Mouse (Mus musculus): ENCODE measurements around the gene Syt11.
"Not testable (repeated sequence)": the region's sequence is repeated elsewhere in the genome, so short reads cannot be mapped to it uniquely, and the experiment has no call there.

The Syt11 gene

DNA sequence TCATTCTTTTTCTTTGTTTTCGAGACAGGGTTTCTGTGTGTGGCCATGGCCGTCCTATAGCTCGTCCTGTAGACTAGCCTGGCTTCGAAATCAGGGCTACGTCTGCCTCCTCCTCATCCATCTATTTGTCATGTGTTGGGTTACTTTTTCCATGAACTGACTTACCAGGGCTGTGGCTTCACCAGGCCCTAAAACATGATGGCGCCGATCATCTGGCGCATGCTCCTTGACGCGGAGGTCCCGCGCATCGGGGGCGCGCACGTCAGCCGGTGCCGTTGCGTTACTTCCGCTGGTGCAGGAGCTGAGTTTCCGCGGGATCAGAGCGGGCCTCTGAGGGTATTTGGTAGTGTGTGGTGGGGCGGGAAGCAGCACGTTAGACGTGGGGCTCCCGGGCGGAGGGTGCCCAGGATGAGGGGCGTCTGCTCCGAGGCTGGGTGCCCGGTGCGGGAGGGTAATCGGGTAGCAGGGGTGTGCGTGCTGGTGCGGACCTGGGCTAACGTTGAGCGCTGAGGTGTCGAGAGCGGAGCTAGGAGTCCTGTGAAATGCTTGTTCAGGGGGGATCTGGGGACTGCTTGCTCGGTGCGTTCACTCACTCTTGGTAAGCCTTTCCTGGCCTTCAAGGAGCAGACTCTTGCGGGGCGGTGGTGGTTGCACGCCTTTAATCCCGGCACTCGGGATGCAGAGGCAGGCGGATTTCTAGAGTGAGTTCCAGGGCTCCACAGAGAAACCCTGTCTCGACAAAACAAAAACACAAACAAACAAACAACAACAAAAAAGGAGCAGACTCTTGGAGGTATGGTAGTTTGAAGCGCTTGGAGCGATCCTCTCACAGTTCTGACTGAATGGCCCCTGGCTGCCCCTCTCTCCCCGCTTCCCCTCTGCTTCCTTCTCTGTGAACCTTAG is at the start of gene Syt11:
Syt11 (minus strand) TSS at position 226 of the 903 bp plus-strand sequence.
- DNase-seq (ENCODE audit: low read depth, low spot score): not testable (repeated sequence)

DNA sequence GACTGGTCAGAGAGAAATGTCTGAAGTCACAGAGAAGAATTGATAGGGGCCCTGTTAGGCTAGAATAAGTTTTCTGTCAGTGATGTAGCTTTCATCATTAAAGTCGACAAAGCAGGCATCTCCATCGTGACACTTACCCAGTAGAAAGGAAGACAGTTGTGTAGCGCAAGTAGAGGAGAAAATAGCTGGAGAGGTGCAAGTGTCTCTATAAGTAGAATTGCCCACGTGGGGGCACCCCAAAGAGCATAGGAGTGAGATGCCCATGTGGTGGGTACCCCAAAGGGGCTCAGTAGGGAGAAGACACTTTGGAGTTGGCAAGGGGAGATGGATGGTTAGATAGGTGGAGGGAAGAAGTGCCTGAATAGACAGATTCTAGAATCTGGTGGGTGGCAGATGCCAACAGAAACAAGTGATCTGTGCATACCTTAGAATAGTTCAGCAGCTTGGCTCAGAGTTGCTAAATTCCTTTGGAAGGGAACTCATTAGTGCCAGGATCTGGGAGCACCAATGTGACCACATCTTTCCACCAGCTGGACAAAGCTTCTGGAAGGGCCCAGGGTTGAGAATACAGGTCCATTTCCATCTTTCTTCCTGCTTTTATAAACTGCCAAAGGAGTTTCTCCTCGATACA is 29.1 kb upstream of the Syt11 start:
- DNase-seq (ENCODE audit: low read depth, low spot score): no peak

DNA sequence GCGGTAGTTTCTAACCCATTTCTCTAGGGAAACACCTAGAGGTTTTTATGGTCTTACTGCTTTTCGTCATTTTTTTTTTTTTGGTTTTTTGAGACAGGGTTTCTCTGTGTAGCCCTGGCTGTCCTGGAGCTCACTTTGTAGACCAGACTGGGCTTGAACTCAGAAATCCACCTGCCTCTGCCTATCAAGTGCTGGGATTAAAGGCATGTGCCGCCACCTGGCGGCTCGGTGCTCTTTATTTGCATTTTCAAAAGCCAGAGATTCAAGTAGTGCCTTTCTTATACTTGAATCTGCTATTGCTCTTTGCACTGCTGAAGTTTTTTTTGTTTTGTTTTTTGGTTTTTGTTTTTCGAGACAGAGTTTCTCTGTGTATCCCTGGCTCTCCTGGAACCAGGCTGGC is 22.5 kb upstream of the Syt11 start:
- not testable (repeated sequence) for DNase-seq (ENCODE audit: low read depth, low spot score)

DNA sequence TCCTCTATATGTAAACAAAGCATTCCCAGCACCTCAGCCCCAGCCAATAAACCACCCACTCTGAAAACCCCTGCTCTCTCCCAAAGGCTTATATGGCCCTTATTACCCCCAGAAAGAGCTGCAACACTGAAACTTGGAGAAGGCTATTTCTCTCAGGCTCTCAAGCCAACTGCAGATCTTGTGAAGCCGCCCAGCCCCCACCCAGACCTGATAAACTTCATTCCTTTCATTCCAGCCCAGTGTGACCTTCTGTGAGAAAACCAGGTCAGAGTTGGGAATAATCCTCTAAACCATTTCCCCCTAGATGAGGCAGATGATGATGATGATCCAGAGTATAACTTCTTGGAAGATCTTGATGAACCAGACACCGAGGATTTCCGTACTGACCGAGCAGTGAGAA is 13.1 kb upstream of the Syt11 start:
- DNase-seq (ENCODE audit: low read depth, low spot score): not testable (repeated sequence)

DNA sequence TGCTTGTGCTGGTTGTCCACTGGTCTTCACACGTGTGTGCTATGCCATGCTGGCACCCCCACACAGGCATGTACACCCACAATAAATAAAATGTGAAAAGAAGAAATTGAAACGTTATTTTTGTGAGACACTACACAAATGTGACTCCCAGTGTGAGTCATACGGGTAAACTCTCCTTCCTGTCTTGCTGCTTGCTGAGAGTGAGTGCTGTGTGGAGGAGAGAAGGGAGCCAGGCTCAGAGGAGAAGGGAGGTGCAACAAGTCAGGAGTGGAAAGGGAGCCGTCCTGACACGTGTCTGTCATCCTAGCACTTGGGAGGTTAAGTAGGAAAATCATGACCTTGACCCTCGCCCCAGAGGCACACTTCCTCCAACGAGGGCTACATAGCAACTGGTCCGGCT is 11.8 kb upstream of the Syt11 start:
- DNase-seq (ENCODE audit: low read depth, low spot score): not testable (repeated sequence)

DNA sequence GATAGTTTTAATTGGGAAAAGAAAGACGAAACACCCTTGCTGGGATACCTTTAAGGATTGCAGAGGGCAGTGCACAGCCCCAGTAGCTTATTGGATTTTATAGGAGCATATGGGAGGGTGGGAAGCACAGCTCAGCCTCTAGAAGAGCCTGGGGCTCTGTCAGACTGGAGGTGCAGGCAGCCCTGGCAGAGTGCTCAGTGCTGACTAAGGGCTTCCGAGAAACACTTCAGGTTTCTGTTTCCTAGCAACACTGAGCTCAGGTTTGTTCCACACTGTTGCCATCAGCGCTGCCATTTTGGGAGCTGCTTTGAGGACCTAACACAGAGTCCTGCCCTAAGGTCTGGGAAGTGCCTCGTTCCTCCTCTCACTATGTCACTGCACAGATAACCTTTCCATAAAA is 11.4 kb upstream of the Syt11 start:
- DNase-seq (ENCODE audit: low read depth, low spot score): not testable (repeated sequence)

DNA sequence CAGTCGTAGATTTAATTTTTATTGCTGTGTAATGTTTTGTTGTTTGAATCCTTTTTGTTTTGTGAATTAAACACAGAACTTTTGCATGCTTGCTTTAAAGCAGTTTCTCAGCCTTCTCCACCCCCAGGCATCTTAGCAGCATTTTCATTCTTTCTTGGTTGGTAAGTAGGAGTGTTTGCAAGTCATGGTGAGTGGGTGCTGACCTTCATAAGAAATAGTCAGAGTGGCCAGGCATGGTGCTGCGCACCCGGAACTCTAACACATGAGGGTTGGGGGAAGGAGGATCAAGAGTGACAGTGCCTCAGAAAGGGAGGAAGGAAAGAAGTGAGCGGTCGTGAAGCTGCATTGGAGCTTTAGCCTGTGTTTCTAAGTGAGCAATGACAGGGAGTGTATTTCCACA is 9.9 kb upstream of the Syt11 start:
- DNase-seq (ENCODE audit: low read depth, low spot score): no peak

DNA sequence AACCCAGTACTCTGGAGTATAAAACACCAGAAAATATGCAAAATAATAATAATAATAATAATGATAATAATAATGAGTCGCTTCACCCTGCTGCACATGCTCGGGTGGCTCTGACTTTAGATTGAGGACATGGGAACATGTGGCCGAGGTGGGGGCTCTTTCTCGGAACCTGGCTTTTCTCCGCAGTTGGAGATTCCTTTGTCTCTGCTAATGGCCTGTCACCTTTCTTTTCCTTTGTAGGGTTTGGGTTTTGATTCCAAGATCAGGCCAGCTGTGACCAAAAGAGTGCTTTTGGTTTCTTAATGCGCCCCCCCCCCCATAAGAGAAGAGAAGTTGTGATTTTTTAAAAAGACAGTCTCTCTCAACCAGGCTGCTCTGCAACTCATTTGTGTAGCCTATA is 1.8 kb downstream of the Syt11 start:
- not testable (repeated sequence) for DNase-seq (ENCODE audit: low read depth, low spot score)

DNA sequence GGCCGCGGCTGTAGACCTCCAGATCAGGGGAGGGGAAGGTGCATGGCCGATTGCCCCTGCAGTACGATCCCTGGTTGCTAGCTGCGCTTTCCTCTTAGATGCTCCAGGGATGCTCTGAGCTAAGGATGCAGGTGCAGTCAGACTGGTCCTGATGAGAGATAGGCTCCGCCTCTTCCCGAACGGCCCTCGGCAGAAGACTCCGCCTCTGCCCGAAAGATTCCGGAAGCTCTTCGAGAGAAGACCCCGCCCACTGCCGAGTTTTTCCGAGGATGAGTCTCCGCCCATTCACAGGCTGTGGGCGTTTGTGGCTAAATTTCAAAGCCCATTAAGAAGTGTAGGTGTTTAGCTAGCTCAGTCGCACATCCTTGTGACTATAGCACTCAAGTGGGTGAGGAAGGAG is 2.6 kb downstream of the Syt11 start:
- peak; percentile 59 for DNase-seq (ENCODE audit: low read depth, low spot score)

DNA sequence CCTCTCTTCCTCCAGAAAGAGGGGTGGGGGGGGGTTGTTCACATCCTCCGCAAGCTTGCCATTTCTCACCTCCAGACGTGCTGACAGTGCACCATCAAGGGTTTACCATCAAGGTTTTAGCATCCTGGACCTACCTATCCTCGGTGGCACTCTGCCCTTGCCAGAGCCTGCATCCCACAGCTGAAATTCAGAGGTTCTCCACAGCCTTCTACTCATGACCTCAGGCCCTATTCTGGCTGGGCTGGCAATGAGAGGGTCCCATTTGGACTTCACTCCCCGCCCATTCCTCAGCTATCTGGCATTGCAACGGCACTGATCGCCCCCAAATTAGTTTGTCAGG is 3.1 kb downstream of the Syt11 start:
- DNase-seq (ENCODE audit: low read depth, low spot score): not testable (repeated sequence)

DNA sequence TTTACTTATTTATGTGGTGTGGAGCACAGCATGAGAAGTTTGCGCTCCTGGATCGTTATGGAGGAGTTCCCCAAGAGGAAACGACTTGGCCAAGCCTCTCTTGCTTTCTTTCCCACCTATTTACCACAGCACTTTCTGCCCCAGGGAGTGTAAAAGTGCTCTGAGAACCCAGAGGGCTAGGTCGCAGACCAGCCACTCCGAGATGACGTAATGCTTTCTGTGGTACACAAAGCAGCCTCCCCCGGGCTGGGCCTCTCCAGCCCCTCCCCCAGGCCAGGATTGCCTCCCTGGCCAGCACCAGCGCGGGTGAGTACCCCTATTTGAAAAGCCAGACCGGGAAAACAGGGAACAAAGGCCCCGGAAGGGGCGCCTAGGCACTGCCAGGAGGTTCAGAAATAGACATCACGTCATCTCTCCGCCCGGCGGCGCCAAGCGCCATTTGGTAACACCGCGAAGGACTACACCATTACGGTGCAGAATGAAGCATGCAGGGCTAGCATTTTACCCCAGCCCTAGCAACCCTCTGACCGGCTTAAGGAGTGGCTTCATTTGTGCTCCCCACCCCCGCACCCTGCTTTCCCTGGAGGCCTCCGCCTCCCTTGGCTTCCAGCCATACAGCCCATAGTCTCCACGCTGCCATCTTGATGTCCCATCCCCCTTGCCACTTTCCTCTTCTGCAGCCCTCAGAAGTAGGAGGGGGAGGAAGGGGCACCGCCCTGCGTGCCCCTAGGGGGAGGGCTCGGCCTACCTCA is 3.6 kb downstream of the Syt11 start:
- not testable (repeated sequence) for DNase-seq (ENCODE audit: low read depth, low spot score)

DNA sequence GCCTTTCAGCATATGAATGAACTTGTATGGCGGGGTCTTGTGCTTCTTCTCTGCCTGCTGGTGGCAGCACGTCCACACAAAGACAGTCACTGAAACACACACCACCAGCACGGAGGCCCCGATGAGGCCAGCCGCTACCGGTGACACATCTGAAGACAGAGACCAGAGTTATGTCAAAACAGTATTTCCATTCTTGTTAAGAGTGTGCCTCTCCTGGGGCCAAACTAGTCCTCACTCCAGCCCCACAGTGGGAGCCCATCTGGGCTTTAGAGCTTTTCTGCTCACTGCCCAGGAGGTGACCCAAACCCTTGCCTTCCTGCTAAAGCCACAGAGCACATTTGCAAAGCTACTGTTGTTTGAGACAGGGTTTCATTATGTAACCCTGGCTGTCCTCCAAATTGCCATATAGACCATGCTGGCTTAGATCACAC is 12.5 kb downstream of the Syt11 start:
- DNase-seq (ENCODE audit: low read depth, low spot score): no peak

DNA sequence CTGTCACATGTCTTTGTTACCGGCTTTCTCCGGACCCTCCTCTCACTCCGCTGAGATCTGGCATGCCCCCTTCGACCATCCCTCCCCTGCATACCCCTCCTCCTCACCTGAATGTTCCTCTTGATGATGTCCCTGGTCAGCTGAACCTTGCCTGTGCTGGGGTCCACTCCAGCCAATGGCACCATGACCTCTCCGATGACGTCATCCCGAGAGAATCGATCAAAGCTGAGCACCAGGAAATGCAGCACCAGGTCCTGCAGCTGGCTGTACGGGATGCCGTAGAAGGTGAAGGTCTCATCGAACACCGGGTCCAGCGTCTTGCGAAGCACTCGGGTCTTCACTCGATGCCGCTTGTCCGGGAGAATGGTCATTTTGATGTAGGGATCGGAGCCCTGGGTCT is 13.3 kb downstream of the Syt11 start:
- no peak for DNase-seq (ENCODE audit: low read depth, low spot score)

DNA sequence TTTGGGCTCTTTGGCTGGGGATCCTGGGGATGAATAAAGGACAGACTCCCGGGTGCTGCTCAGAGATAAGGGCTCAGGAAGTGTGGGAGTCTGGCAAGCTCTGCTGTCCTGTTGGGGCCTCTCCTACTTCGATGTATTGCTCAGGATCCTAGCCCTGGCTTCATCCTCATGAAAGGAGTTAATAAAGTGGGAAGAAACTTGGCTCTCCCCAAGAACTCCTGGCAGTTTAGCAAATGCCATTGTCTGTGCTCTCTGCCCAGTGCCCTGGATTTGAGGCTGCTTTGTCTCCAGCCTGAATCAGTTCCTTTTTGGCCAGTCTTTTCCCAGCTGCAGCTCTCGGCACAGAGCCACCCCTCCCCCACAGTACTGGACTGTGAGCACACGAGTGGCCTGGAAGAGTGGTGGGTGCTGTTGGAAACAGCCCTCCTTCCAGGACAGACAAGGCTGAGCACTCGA is 16.9 kb downstream of the Syt11 start:
- DNase-seq (ENCODE audit: low read depth, low spot score): peak; percentile 35

DNA sequence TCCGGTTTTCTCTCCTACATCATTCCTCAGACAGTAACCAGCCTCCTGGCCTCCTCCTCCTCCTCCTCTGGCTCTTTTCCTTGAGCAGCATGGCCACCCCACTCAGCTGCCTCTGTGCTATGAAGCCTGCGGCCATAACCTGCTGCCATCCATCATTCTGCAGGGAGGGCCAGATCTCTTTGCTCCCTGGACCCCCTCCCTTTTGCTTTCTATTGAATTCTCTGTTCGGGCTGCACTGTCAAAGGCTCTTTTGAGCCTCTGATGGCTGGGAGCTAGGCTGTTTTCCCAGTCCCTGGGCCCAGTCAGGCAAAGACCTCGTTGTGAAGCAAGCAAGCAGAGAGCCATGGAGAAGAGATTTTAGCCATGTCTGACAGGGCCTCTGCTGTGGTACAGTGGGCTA is 18.7 kb downstream of the Syt11 start:
- DNase-seq (ENCODE audit: low read depth, low spot score): no peak

DNA sequence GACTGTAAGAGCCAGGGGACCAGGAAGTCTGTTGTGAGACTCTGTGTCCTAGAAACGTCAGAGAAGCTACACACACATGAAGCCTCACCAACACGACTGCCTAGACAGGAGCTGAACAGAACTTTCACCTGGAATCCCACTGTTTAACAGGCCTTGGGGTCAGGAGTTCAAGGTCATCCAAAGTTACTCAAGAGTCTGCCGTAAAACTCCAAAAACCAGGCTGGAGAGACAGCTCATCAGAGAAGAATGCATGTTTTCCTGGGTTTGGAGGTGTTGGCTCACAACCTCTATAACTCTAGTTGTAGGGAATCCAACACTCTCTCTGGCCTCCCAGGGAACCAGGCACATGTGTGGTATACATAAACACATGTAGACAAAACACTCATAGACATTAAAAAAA is 19.4 kb downstream of the Syt11 start:
- no peak for DNase-seq (ENCODE audit: low read depth, low spot score)

DNA sequence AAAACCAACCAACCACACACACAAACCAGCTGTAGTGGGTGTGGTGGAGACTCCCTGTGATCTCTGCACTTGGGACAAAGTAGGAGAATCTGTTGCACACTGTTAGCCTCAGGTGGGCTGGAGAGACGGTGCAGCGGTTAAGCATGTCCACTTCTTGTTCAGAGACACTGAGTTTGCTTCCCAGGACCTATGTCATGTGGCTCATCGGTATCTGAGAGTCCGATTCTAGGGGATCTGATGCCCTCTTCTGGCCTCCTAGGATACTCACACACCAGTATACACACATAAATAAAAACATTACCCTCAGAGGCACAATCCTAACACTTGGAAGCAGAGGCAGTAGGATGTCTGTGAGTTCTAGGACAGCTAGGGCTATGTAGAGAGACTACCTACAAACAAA is 20.7 kb downstream of the Syt11 start:
- no peak for DNase-seq (ENCODE audit: low read depth, low spot score)

DNA sequence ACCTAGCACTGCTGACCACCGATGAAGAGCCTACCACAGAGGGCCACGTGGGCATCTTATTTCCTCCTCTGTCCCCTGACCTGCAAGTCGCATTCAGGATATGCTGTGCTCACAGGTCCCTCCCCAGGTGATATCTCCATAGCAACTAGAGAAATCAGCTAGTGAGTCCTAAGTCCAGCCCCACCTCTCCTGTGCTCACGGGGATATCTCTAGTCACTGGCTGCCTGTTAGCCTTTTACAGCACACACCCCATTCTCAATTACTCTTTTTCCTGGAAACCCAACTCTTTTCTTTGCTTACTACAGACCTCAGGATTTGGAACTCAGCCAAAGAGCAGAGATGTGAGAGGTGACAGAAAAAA is 28.1 kb downstream of the Syt11 start:
- no peak for DNase-seq (ENCODE audit: low read depth, low spot score)

DNA sequence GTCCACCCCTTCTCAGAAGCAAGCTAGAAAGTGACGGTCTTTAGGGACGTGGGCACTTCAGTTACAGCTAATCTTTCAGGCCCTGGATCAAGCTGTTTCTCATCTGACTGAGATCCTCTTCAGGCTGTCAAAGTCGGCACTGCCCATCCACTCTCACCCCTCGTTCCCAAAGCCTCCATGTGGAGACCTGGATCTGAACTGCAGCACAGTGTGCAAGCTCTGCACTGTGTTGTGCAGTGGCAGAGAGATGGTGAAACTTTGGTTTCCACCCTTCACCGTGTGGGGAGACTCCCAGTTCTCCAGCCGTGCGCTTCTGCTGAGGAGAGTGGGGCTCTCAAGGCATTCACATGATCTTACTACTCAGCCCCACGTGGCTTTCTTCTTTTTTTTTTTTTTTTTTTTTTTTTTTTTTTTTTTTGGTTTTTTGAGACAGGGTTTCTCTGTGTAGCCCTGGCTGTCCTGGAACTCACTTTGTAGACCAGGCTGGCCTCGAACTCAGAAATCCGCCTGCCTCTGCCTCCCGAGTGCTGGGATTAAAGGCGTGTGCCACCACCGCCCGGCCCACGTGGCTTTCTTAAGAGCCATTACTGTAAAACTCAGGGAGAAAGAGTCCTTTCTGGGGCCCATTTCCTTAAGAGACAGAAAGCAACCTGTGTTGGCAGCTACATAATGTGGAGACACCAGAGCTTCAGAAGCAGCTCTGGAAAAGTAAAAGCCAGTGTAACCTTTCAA is 28.7 kb downstream of the Syt11 start:
- no peak for DNase-seq (ENCODE audit: low read depth, low spot score)

DNA sequence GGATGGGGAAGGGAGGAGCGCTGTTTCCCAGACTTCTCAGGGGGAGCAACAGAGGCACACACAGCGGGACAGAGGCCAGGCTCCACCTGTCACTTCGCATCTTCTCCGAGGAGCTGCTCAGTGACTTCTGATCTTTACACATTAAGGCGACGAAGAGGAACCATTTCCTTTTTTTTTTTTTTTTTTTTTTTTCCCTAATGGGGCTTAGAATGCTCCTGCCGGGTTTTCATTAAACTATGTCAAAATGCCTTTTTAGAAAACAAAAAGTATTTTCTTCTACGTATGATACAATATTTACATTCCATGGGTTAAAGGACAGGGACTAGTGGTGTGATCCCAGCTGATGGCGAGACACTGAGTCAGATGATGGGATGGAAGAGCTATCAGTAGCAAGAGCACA is 29.4 kb downstream of the Syt11 start:
- no peak for DNase-seq (ENCODE audit: low read depth, low spot score)

DNA sequence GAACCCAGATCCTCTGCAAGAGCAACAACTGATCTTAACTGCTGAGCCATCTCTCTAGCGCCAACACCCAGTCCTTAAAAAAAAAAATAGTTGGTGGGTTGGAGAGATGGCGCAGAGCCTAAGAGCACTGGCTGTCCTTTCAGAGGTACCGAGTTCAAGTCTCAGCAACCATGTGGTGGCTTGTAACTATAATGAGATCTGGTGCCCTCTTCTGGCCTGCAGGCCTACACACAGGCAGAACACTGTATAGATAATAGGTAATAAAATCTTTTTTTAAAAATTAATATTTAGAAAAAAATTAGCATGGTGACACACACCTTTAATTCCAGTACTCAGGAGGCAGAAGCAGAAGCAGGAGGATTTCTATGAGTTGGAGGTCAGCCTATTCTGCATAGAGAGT is 34.8 kb downstream of the Syt11 start:
- DNase-seq (ENCODE audit: low read depth, low spot score): no peak

DNA sequence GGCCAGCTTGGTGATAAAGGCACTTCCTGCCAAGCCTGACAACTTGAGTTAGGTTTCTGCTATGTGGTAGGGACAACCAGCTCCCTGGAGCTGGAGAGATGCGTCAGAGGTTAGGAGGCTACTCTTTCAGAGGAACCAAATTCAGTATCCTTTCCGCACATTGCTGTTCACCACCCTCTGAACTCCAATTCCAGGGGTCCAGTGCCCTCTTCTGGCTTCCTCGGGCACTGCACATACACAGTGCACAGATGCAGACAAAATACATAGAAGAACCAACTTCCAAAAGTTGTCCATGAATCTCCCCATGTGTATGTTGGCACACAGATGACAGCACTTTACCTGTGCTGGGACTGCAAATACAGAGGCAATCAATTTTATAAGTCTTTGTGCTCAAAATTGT is 36.3 kb downstream of the Syt11 start:
- no peak for DNase-seq (ENCODE audit: low read depth, low spot score)

Data from retina, postnatal 7 days (tissue).